Comparison of ENCODE assay signal across 11 mouse cellular contexts in the genomic region with DNA sequence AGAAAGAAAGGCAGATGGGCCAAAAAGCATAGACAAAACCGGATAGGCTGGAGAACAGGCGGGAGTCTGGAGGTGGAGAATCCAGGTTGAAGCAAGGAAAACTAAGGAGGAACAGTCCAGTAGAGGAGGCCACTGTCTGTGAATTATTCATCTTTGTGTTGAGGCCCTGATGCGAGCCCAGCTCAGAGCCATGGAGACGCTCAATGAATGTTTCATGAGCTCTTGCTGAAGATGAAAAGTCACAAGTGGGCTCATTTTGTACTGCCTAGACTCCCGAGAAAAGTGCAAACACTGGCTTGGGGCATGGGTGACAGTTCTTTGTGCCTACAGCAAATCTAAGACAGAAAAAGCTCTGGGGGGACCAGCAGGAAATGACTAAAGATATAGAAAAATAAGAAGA. TPM values are rescaled to one million over a fixed set of nuclear protein-coding genes. Genes with fewer than 3 reads are reported as not detected.
DNase-seq lines count a peak whose midpoint lies in the region; ATAC-seq and TF ChIP-seq lines count a peak whose summit lies in the region.
"Had no signal": no experiment of that assay in that cellular context is flagged by ENCODE, and none has a peak within 500 bp of the region (broad histone marks: within the 10 kb centered on the region; RNA-seq: fewer than 3 reads in every experiment).

No protein-coding gene starts in this region.

- H3K4me3 ChIP-seq in kidney, adult 2 months (ENCODE audit: insufficient read depth, low read depth, low read length) = no peak overlapping the region
- H3K4me3 ChIP-seq in forebrain, postnatal 0 days (ENCODE audit: low read depth, low read length) = no peak overlapping the region
- peak overlapping the region; percentile 12 for H3K4me3 ChIP-seq in midbrain, embryonic 14.5 days (replicated peaks; ENCODE audit: low read depth, low read length)
- H3K4me3 ChIP-seq: kidney, embryonic 15.5 days had no signal

- 0 out of 2 replicates have a peak, but pooled peaks cover 4% of the 10 kb centered on the region for H3K4me1 ChIP-seq in kidney, adult 2 months (ENCODE audit: control insufficient read depth, insufficient read depth, low read length)
- H3K4me1 ChIP-seq in forebrain, postnatal 0 days (ENCODE audit: insufficient read depth) = peaks cover 46% of the 10 kb centered on the region
- H3K4me1 ChIP-seq in midbrain, embryonic 14.5 days (ENCODE audit: control insufficient read depth, insufficient read depth, low read length) = peaks cover 66% of the 10 kb centered on the region

- no peak for TF ChIP-seq CTCF in kidney, adult 2 months (conservative IDR thresholded peaks at IDR 0.05; ENCODE audit: insufficient read depth, insufficient read length, low read depth, low read length)
- no peak for TF ChIP-seq CTCF in forebrain, postnatal 0 days (IDR thresholded peaks at IDR 0.05; ENCODE audit: low read depth)

- H3K9me3 ChIP-seq in forebrain, postnatal 0 days (ENCODE audit: low read length) = no peaks in the 10 kb centered on the region
- H3K9me3 ChIP-seq in midbrain, embryonic 14.5 days (ENCODE audit: control insufficient read depth, low read length) = no peaks in the 10 kb centered on the region
- H3K9me3 ChIP-seq: kidney, embryonic 15.5 days had no signal

- ATAC-seq in forebrain, postnatal 0 days = no peak
- ATAC-seq in midbrain, embryonic 14.5 days (ENCODE audit: low FRiP score, low TSS enrichment) = no peak
- ATAC-seq in erythroblast, adult 5-6 weeks (replicated peaks; ENCODE audit: low FRiP score, poor library complexity, severe bottlenecking) = no peak

- H3K9ac ChIP-seq in forebrain, postnatal 0 days = 0 out of 2 replicates have a peak overlapping the region, but pooled peaks have one; percentile 0
- H3K9ac ChIP-seq in midbrain, embryonic 14.5 days (replicated peaks; ENCODE audit: low read length) = peak overlapping the region; percentile 32
- H3K9ac ChIP-seq: kidney, embryonic 15.5 days had no signal

- no peak for TF ChIP-seq POLR2A in kidney, adult 2 months (IDR thresholded peaks at IDR 0.05; ENCODE audit: low read depth, low read length)

- H3K27me3 ChIP-seq in kidney, adult 2 months (replicated peaks; ENCODE audit: control insufficient read depth, insufficient read depth, low read length) = no peaks in the 10 kb centered on the region
- H3K27me3 ChIP-seq in forebrain, postnatal 0 days (ENCODE audit: insufficient read depth, low read length) = no peaks in the 10 kb centered on the region
- H3K27me3 ChIP-seq in midbrain, embryonic 14.5 days (ENCODE audit: control insufficient read depth, insufficient read depth, low read length) = no peaks in the 10 kb centered on the region
- H3K27me3 ChIP-seq: kidney, embryonic 15.5 days had no signal

- H3K4me2 ChIP-seq in forebrain, postnatal 0 days (ENCODE audit: low read depth) = peak overlapping the region; percentile 91
- peak overlapping the region; percentile 86 for H3K4me2 ChIP-seq in midbrain, embryonic 14.5 days (ENCODE audit: low read length)
- H3K4me2 ChIP-seq: kidney, embryonic 15.5 days had no signal

- H3K27ac ChIP-seq in kidney, adult 2 months (ENCODE audit: insufficient read depth, low read depth, low read length) = no peak overlapping the region
- no peak overlapping the region for H3K27ac ChIP-seq in forebrain, postnatal 0 days (ENCODE audit: low read depth, low read length)
- peak overlapping the region; percentile 45 for H3K27ac ChIP-seq in midbrain, embryonic 14.5 days (replicated peaks; ENCODE audit: low read depth, low read length)
- H3K27ac ChIP-seq: kidney, embryonic 15.5 days; stomach, postnatal 0 days had no signal

- DNase-seq in kidney, adult 2 months = peak; percentile 26
- DNase-seq in kidney, adult 8-10 months = no peak
- peak; percentile 23 for DNase-seq in brain, adult 2 months (ENCODE audit: low read depth, low spot score)
- DNase-seq in forebrain, postnatal 0 days = no peak
- peak; percentile 76 for DNase-seq in midbrain, embryonic 14.5 days
- DNase-seq in lung, postnatal 25 days (ENCODE audit: low spot score) = no peak
- no peak for DNase-seq in thymus, postnatal 0 days (ENCODE audit: low spot score)
- DNase-seq: heart, postnatal 36 days had no signal

- WGBS in kidney, adult 2 months = 80% methylated on average over 5 of the region's 5 CpGs
- 35% methylated on average over 5 of the region's 5 CpGs for WGBS in forebrain, postnatal 0 days
- 17% methylated on average over 5 of the region's 5 CpGs for WGBS in midbrain, embryonic 14.5 days

- H3K36me3 ChIP-seq in kidney, adult 2 months (ENCODE audit: control insufficient read depth, insufficient read depth, low read length) = no peaks in the 10 kb centered on the region
- H3K36me3 ChIP-seq in forebrain, postnatal 0 days (ENCODE audit: insufficient read depth) = peaks cover 24% of the 10 kb centered on the region
- peaks cover 26% of the 10 kb centered on the region for H3K36me3 ChIP-seq in midbrain, embryonic 14.5 days (ENCODE audit: control insufficient read depth, insufficient read depth, low read length)

RNA-seq across cellular contexts. Expression of gene Fads2, which starts 3.7 kb away (rescaled TPM):
- 240 and 258 TPM in 2 replicates for polyA plus RNA-seq in kidney, adult 2 months (2012; rRNA removed)
- total RNA-seq in forebrain, postnatal 0 days (2014; rRNA removed) = 218 and 248 TPM in 2 replicates
- 183 and 249 TPM in 2 replicates for polyA plus RNA-seq in forebrain, postnatal 0 days (2015; fragmentation: Nextera tagmentation; extraction: Ambion mirVana)
- 67.3 and 114 TPM in 2 replicates for polyA plus RNA-seq in midbrain, embryonic 14.5 days (2014; fragmentation: Nextera tagmentation; extraction: Ambion mirVana)
- total RNA-seq in erythroblast, adult 5-6 weeks (2015; ENCODE audit: low replicate concordance) = 5.2 and 9.0 TPM in 2 replicates
- total RNA-seq in erythroblast, adult 5-6 weeks (2017; ENCODE audit: low replicate concordance) = 4.6 and 5.8 TPM in 2 replicates
- 27.7 and 29.0 TPM in 2 replicates for polyA plus RNA-seq in thymus, postnatal 0 days (2015; fragmentation: Nextera tagmentation; extraction: Ambion mirVana)

RNA-seq across cellular contexts. Expression of gene Fads3, which starts 56.5 kb away (rescaled TPM):
- 382 and 459 TPM in 2 replicates for polyA plus RNA-seq in kidney, adult 2 months (2012; rRNA removed)
- 45.5 and 45.6 TPM in 2 replicates for total RNA-seq in forebrain, postnatal 0 days (2014; rRNA removed)
- polyA plus RNA-seq in forebrain, postnatal 0 days (2015; fragmentation: Nextera tagmentation; extraction: Ambion mirVana) = 25.0 and 29.4 TPM in 2 replicates
- 15.4 and 17.8 TPM in 2 replicates for polyA plus RNA-seq in midbrain, embryonic 14.5 days (2014; fragmentation: Nextera tagmentation; extraction: Ambion mirVana)
- total RNA-seq in erythroblast, adult 5-6 weeks (2015; ENCODE audit: low replicate concordance) = 1.7 and 12.1 TPM in 2 replicates
- total RNA-seq in erythroblast, adult 5-6 weeks (2017; ENCODE audit: low replicate concordance) = 9.3 and 18.5 TPM in 2 replicates
- 1.2 and 1.6 TPM in 2 replicates for polyA plus RNA-seq in thymus, postnatal 0 days (2015; fragmentation: Nextera tagmentation; extraction: Ambion mirVana)

Comparison
In these comparisons a context has a peak if more than half of its experiments do, and no peak if none do; other contexts are left out.
1. DNase-seq: peak in kidney, adult 2 months (single experiment), brain, adult 2 months (single experiment) and midbrain, embryonic 14.5 days (single experiment); none in kidney, adult 8-10 months (0 of 2), forebrain, postnatal 0 days (single experiment), lung, postnatal 25 days (single experiment) and thymus, postnatal 0 days (single experiment).
2. RNA of gene Fads3, which starts 56.5 kb away (polyA plus RNA-seq): 382 to 459 TPM in kidney, adult 2 months; 25.0 to 29.4 TPM in forebrain, postnatal 0 days, 15.4 to 17.8 TPM in midbrain, embryonic 14.5 days and 1.2 to 1.6 TPM in thymus, postnatal 0 days; every median in the first group is over 10 times any median in the second.